Mouse (Mus musculus) C2C12 (cell line): ENCODE results near the gene Mvb12a. TPM values are rescaled to one million over a fixed set of nuclear protein-coding genes. Genes with fewer than 3 reads are reported as not detected.

Experiments used
- H3K27me3 ChIP-seq: one replicate; pipeline ENCODE4 v1.6.1; 2011; ENCODE audit not compliant: control insufficient read depth, insufficient read depth, insufficient read length
- H3K36me3 ChIP-seq: one replicate; pipeline ENCODE4 v1.6.1; 2011; ENCODE audit not compliant: control insufficient read depth, insufficient read depth
- H3K4me3 ChIP-seq: one replicate; pipeline ENCODE4 v1.5.1; 2011; ENCODE audit warnings: mild to moderate bottlenecking, control low read depth; ENCODE audit not compliant: poor library complexity, insufficient read depth, severe bottlenecking
- H3K79me2 ChIP-seq: one replicate; pipeline ENCODE4 v1.6.1; 2011; ENCODE audit not compliant: control insufficient read depth, insufficient read depth
- H3K79me3 ChIP-seq: one replicate; pipeline ENCODE4 v1.6.1; 2011; ENCODE audit warnings: low read depth, control low read depth
- H3ac ChIP-seq: one replicate; pipeline ENCODE3; 2011; ENCODE audit warnings: low read depth; ENCODE audit not compliant: control insufficient read depth, insufficient read length
- CEBPB ChIP-seq: IDR thresholded peaks from one replicate; pipeline ENCODE4 v1.6.1; 2011; ENCODE audit warnings: low read depth, mild to moderate bottlenecking, control low read depth, moderate library complexity
- CTCF ChIP-seq: IDR thresholded peaks from one replicate; pipeline ENCODE4 v1.5.1; 2011; ENCODE audit not compliant: control insufficient read depth, insufficient read depth, insufficient read length
- FOSL1 ChIP-seq: IDR thresholded peaks from one replicate; pipeline ENCODE4 v1.8.0; 2011; ENCODE audit warnings: mild to moderate bottlenecking, low read length; ENCODE audit not compliant: poor library complexity, insufficient read depth, severe bottlenecking
- MAX ChIP-seq: IDR thresholded peaks from one replicate; pipeline ENCODE4 v1.6.1; 2011; ENCODE audit warnings: mild to moderate bottlenecking, control low read depth
- MYOD1 ChIP-seq: IDR thresholded peaks from one replicate; pipeline ENCODE4 v1.6.1; 2011; ENCODE audit warnings: low read depth; ENCODE audit not compliant: control insufficient read depth, insufficient read length
- MYOG ChIP-seq: IDR thresholded peaks from one replicate; pipeline ENCODE4 v1.6.1; 2011; ENCODE audit not compliant: control insufficient read depth, insufficient read length; ENCODE audit errors: extremely low read depth
- USF1 ChIP-seq: IDR thresholded peaks from one replicate; pipeline ENCODE4 v1.6.1; 2011; ENCODE audit warnings: low read depth, mild to moderate bottlenecking, control low read depth, moderate library complexity
- polyA plus RNA-seq: library from polyadenylated mRNA; unstranded; fragments of >200 nt; fragmentation: generic; extraction: Trizol; gene quantifications from one replicate; pipeline ENCODE4 v1.2.1, GENCODE M21; 2012; ENCODE audit warnings: missing spikeins

The Mvb12a gene
- polyA plus RNA-seq, 1 experiment, result 70.7 TPM

GRCm38 (mm10) chr8:71558958-71559690 is 16.4 kb downstream of the Mvb12a start:
- Histone ChIP-seq H3K79me3 (no peaks in the 10 kb centered on the region), H3ac (no peak overlapping the region), H3K4me3 (no peak overlapping the region), H3K27me3 (peaks cover 25% of the 10 kb centered on the region), H3K79me2 (no peaks in the 10 kb centered on the region), H3K36me3 (no peaks in the 10 kb centered on the region)
- TF ChIP-seq MAX (no peak), MYOD1 (no peak), CTCF (no peak), FOSL1 (no peak), CEBPB (no peak), USF1 (no peak), MYOG (no peak)

DNA sequence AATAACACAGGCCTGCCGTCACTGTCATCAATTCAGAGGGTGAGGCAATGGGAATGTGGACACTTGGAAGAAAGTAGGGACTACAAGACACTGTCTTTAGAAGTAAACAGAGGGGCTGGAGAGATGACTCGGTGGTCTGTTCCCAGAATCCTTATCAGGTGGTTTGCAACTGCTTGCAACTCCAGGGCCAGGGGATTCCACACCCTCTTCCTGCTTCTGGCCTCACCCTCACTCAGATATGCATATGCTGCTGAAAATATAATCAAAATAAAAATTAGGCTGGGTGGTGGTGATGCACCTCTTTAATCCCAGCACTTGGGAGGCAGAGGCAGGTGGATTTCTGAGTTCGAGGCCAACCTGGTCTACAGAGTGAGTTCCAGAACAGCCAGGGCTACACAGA is 17.3 kb downstream of the Mvb12a start:
- no peaks in the 10 kb centered on the region for H3K79me3 ChIP-seq
- H3ac ChIP-seq, result no peak overlapping the region
- TF ChIP-seq CTCF, result no peak
- TF ChIP-seq USF1, result no peak
- no peak for TF ChIP-seq MYOG
- no peak overlapping the region for H3K4me3 ChIP-seq
- H3K27me3 ChIP-seq, result peaks cover 25% of the 10 kb centered on the region
- no peaks in the 10 kb centered on the region for H3K36me3 ChIP-seq
- H3K79me2 ChIP-seq, result no peaks in the 10 kb centered on the region

DNA sequence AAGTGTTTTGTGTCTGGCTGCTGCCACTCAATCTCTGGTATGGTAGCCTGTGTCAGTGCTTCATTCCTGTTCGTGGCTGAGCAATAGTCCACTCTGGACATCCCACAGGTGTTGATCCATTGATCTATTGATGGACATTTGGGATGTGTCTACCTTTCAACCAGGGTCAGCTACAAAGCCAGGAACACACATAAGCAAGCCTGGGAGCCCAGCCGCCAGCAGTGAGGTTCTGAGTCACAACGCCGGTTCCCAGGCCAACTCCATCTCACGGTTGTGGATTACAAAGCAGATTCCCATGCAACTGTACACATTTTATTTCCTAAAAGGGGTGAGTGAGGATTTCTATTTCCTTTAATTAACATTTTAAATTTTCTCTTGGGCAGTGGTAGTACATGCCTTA is 18.0 kb downstream of the Mvb12a start:
- Histone ChIP-seq H3K79me3 (no peaks in the 10 kb centered on the region), H3K27me3 (peaks cover 21% of the 10 kb centered on the region), H3K79me2 (no peaks in the 10 kb centered on the region), H3K4me3 (no peak overlapping the region), H3K36me3 (no peaks in the 10 kb centered on the region), H3ac (no peak overlapping the region)
- no peak for TF ChIP-seq USF1

DNA sequence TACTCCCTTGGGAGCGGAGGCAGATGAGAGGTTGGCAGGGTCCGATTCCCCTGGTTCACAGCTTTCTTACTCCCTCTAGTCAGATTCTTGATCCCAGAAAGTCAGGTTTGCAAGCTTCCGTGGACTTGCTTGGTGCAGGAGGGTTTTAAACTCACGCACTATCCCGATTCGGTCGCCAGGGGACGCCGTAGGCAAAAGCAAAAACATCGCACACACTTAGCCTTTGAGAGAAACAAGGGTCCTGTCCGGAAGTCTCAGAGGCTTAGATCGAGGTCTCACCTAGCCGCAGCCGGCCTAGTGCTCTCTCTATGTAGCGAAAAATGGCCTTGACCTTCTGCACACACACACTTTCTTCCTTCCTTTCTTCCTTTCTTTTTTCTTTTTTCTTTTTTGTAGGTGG is 18.7 kb downstream of the Mvb12a start:
- Histone ChIP-seq H3K36me3 (no peaks in the 10 kb centered on the region), H3ac (no peak overlapping the region), H3K79me3 (no peaks in the 10 kb centered on the region), H3K79me2 (no peaks in the 10 kb centered on the region), H3K4me3 (no peak overlapping the region), H3K27me3 (peaks cover 19% of the 10 kb centered on the region)
- TF ChIP-seq CEBPB, result no peak
- TF ChIP-seq MYOD1, result no peak
- no peak for TF ChIP-seq MAX
- TF ChIP-seq MYOG, result no peak

- no peak overlapping the region for H3K4me3 ChIP-seq
- no peaks in the 10 kb centered on the region for H3K79me3 ChIP-seq
- no peaks in the 10 kb centered on the region for H3K36me3 ChIP-seq
- H3ac ChIP-seq, result no peak overlapping the region
- peaks cover 10% of the 10 kb centered on the region for H3K27me3 ChIP-seq
- no peak for TF ChIP-seq MYOD1
- peak; percentile 98 for TF ChIP-seq CTCF
- H3K79me2 ChIP-seq, result no peaks in the 10 kb centered on the region
Measured at GRCm38 (mm10) chr8:71562751-71563150, 20.0 kb downstream of the Mvb12a start.

DNA sequence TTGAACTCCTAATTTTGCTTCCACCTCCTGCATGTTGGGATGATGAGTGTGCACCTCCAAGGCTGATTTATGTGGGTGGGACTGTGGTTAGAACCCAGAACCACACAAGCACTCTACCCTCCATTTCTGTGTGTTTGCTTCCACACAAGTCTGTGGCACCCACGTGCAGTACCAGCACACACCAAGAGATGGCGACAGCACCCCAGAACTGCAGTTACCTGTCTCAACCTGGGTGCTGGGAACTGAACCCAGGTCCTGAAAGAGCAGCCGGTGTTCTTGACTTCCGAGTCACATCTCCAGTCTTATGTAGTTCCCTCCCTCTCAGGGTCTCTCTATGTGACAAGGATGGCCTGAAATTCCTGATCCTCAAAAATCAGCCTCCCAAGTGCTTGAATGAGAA is 21.3 kb downstream of the Mvb12a start:
- Histone ChIP-seq H3ac (no peak overlapping the region), H3K79me2 (no peaks in the 10 kb centered on the region), H3K27me3 (no peaks in the 10 kb centered on the region), H3K79me3 (no peaks in the 10 kb centered on the region), H3K36me3 (no peaks in the 10 kb centered on the region), H3K4me3 (no peak overlapping the region)
- TF ChIP-seq FOSL1, result no peak
- no peak for TF ChIP-seq CTCF
- TF ChIP-seq MYOD1, result no peak
- no peak for TF ChIP-seq MYOG
- TF ChIP-seq CEBPB, result no peak
- TF ChIP-seq USF1, result no peak
- no peak for TF ChIP-seq MAX
